Mouse (Mus musculus) stomach, postnatal 0 days (tissue): ENCODE data around the gene Prkd2. TPM values are rescaled to one million over a fixed set of nuclear protein-coding genes. Genes with fewer than 3 reads are reported as not detected.

Experiments
- ATAC-seq: fragments of 200-750 bp; cut with Nextera tagmentation; 2 replicates; pipeline ENCODE4 v1.8.0; 2017; ENCODE audit not compliant: low FRiP score, low TSS enrichment
- DNase-seq: peaks from one replicate; pipeline ENCODE4 v3.0.0-alpha.2; 2016; ENCODE audit warnings: low spot score
- H3K27ac ChIP-seq: fragments of 300-500 bp; sonication (generic); replicated peaks from 2 replicates; pipeline ENCODE4 v1.5.1; 2014; ENCODE audit warnings: mild to moderate bottlenecking, control low read depth
- H3K27me3 ChIP-seq: fragments of 300-500 bp; sonication (generic); 2 replicates; pipeline ENCODE4 v1.6.1; 2014; ENCODE audit warnings: low read length; ENCODE audit not compliant: control insufficient read depth, insufficient read depth
- H3K36me3 ChIP-seq: fragments of 300-500 bp; sonication (generic); 2 replicates; pipeline ENCODE4 v1.6.1; 2014; ENCODE audit warnings: low read length, mixed read lengths; ENCODE audit not compliant: control insufficient read depth, insufficient read depth
- H3K4me1 ChIP-seq: fragments of 300-500 bp; sonication (generic); replicated peaks from 2 replicates; pipeline ENCODE4 v1.6.1; 2014; ENCODE audit warnings: antibody characterized with exemption; ENCODE audit not compliant: control insufficient read depth, insufficient read depth
- H3K4me2 ChIP-seq: fragments of 300-500 bp; sonication (generic); replicated peaks from 2 replicates; pipeline ENCODE4 v1.6.1; 2014; ENCODE audit warnings: low read depth, mild to moderate bottlenecking, control low read depth, moderate library complexity
- H3K4me3 ChIP-seq: fragments of 300-500 bp; sonication (generic); 2 replicates; pipeline ENCODE4 v1.5.1; 2014; ENCODE audit warnings: low read depth, low read length, control low read depth
- H3K9ac ChIP-seq: fragments of 300-500 bp; sonication (generic); 2 replicates; pipeline ENCODE4 v1.6.1; 2014; ENCODE audit warnings: mild to moderate bottlenecking, low read length, control low read depth, mixed read lengths
- H3K9me3 ChIP-seq: fragments of 300-500 bp; sonication (generic); 2 replicates; pipeline ENCODE4 v1.6.1; 2016; ENCODE audit warnings: low read length; ENCODE audit not compliant: control insufficient read depth
- CTCF ChIP-seq: IDR thresholded peaks from 2 replicates; pipeline ENCODE4 v1.5.1; 2016; ENCODE audit warnings: antibody characterized with exemption, low read depth, mild to moderate bottlenecking, moderate library complexity
- EP300 ChIP-seq: optimal IDR thresholded peaks from 2 replicates; pipeline ENCODE3; 2016; ENCODE audit warnings: antibody characterized with exemption
- WGBS: fragments of 180-500 bp; shearing (Covaris S2); extraction: QIAGEN DNeasy Blood & Tissue Kit; methylation state at CpG from one replicate; pipeline ENCODE4 v1.1.7; 2014; 5-methylcytosine and 5-hydroxymethylcytosine counted together
- polyA plus RNA-seq: library from polyadenylated mRNA; unstranded; fragments of >200 nt; fragmentation: Nextera tagmentation; extraction: Ambion mirVana; gene quantifications from 2 replicates; pipeline ENCODE4 v1.2.1, GENCODE M21; 2015

The Prkd2 gene
- polyA plus RNA-seq, 1 experiment from 2014 or later: 7.5 TPM

DNA sequence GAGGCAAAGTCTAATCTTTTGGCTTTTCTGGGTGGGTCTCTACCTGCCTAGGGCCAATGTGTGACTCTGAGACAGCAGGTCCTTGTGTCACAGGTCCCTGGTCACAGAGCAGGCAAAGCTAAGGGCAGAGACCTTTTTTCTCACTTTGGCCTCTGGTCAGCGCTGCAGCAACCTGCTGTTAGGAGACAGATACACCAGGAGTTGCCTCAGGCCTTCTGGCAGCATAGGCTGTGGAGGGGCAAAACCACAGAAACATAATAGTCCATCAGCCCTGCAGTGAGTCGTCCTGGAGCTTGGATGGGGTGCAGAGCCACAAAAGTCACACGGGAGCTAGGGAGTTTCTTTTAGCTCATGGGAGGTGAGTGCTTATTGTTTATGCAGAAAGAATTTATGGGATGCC lies 76.0 kb downstream of the Prkd2 start:
- no peaks in the 10 kb centered on the region for H3K9me3 ChIP-seq
- no peak overlapping the region for H3K9ac ChIP-seq
- H3K4me1 ChIP-seq: peaks cover 18% of the 10 kb centered on the region
- no peaks in the 10 kb centered on the region for H3K27me3 ChIP-seq
- no peak for TF ChIP-seq EP300
- H3K27ac ChIP-seq: no peak overlapping the region
- no peak overlapping the region for H3K4me3 ChIP-seq
- no peak overlapping the region for H3K4me2 ChIP-seq
- DNase-seq (no peak), ATAC-seq (no peak)
- WGBS: 52% methylated on average over 3 of the region's 3 CpGs
- H3K36me3 ChIP-seq: peaks cover 28% of the 10 kb centered on the region

- Histone ChIP-seq H3K9me3 (no peaks in the 10 kb centered on the region), H3K4me1 (peaks cover 18% of the 10 kb centered on the region), H3K36me3 (peaks cover 27% of the 10 kb centered on the region), H3K4me2 (no peak overlapping the region), H3K27ac (peak overlapping the region; percentile 69), H3K4me3 (no peak overlapping the region), H3K9ac (peak overlapping the region; percentile 47), H3K27me3 (no peaks in the 10 kb centered on the region)
- TF ChIP-seq EP300: no peak
- no peak for TF ChIP-seq CTCF
- WGBS: 72% methylated on average over 13 of the region's 13 CpGs
- ATAC-seq (no peak), DNase-seq (no peak)
These were observed 76.9 kb downstream of the Prkd2 start for GRCm38 (mm10) chr7:16919395-16920149.

Other genes starting within 250 kb of the Prkd2 start
- 3.8 and 4.1 TPM in 2 replicates for gene Arhgap35, start 227.9 kb upstream of the Prkd2 start, polyA plus RNA-seq
- gene Ceacam15, start 167.2 kb upstream of the Prkd2 start, polyA plus RNA-seq: not detected in 2 replicates
- not detected in 2 replicates for gene Ceacam9, start 121.0 kb upstream of the Prkd2 start, polyA plus RNA-seq
- 225 and 229 TPM in 2 replicates for gene Ap2s1, start 104.5 kb upstream of the Prkd2 start, polyA plus RNA-seq
- 48.6 and 53.5 TPM in 2 replicates for gene Slc1a5, start 61.6 kb upstream of the Prkd2 start, polyA plus RNA-seq
- gene Strn4, start 27.0 kb upstream of the Prkd2 start, polyA plus RNA-seq: 45.1 and 45.2 TPM in 2 replicates
- 14.2 and 14.5 TPM in 2 replicates for gene Fkrp, start 26.2 kb upstream of the Prkd2 start, polyA plus RNA-seq
- 3.5 and 5.1 TPM in 2 replicates for gene Dact3, start 32.4 kb downstream of the Prkd2 start, polyA plus RNA-seq
- gene Gng8, start 48.9 kb downstream of the Prkd2 start, polyA plus RNA-seq: 7.3 and 7.4 TPM in 2 replicates
- gene Ptgir, start 63.6 kb downstream of the Prkd2 start, polyA plus RNA-seq: 1.5 and 1.6 TPM in 2 replicates
- gene Calm3, start 81.2 kb downstream of the Prkd2 start, polyA plus RNA-seq: 49.1 and 58.7 TPM in 2 replicates
- 4.7 and 4.8 TPM in 2 replicates for gene Pnmal2, start 101.8 kb downstream of the Prkd2 start, polyA plus RNA-seq
- gene Pnmal1, start 116.8 kb downstream of the Prkd2 start, polyA plus RNA-seq: 1.7 and 1.8 TPM in 2 replicates
- 0.15 and 0.16 TPM in 2 replicates for gene Gm42372, start 140.2 kb downstream of the Prkd2 start, polyA plus RNA-seq
- 4.7 and 6.7 TPM in 2 replicates for gene Ccdc8, start 149.8 kb downstream of the Prkd2 start, polyA plus RNA-seq
- 51.6 and 57.5 TPM in 2 replicates for gene Ppp5c, start 185.0 kb downstream of the Prkd2 start, polyA plus RNA-seq
- 3.4 and 4.0 TPM in 2 replicates for gene Hif3a, start 219.5 kb downstream of the Prkd2 start, polyA plus RNA-seq
- 0.05 and 0.12 TPM in 2 replicates for gene Psg16, start 231.1 kb downstream of the Prkd2 start, polyA plus RNA-seq